Mouse (Mus musculus) left cerebral cortex, postnatal 4 days (tissue): ENCODE measurements around the gene F5. TPM values are rescaled to one million over a fixed set of nuclear protein-coding genes. Genes with fewer than 3 reads are reported as not detected.
A peak's percentile ranks its signal among the peaks of the same experiment; 100 is the strongest.

Source experiments
- DNase-seq: peaks from one replicate; pipeline ENCODE4 v3.0.0-alpha.2; 2022
- intact Hi-C: fragments of 180-260 bp; cut with DNase I; formaldehyde crosslinking; loops from one replicate; pipeline ENCODE4 v1.15.1; 2025
- total RNA-seq, 2 experiments: library from RNA; stranded (reverse); gene quantifications; 2 replicates each; pipeline ENCODE4 v1.2.3; 2021

The F5 gene
- total RNA-seq, 2 experiments from 2014 or later, result 0.14 to 0.24 TPM

GRCm38 (mm10) chr1:164154983-164155382 lies 3.3 kb downstream of the F5 start:
- no peak for DNase-seq
- intact Hi-C loops, result no loop called here

GRCm38 (mm10) chr1:164158571-164158970 lies 6.9 kb downstream of the F5 start:
- intact Hi-C loops, result no loop called here

GRCm38 (mm10) chr1:164159781-164160180 lies 8.1 kb downstream of the F5 start:
- intact Hi-C loops, result no loop called here
- DNase-seq, result no peak

More at GRCm38 (mm10) chr1:164158571-164158970, 6.9 kb downstream of the F5 start:
- DNase-seq, result no peak

GRCm38 (mm10) chr1:164162745-164163144 lies 11.1 kb downstream of the F5 start:
- DNase-seq, result no peak

GRCm38 (mm10) chr1:164168818-164169217 lies 17.2 kb downstream of the F5 start:
- intact Hi-C loops, result no loop called here

More at GRCm38 (mm10) chr1:164162745-164163144, 11.1 kb downstream of the F5 start:
- intact Hi-C loops, result no loop called here

GRCm38 (mm10) chr1:164170434-164170833 lies 18.8 kb downstream of the F5 start:
- DNase-seq, result no peak
- intact Hi-C loops, result no loop called here

More at GRCm38 (mm10) chr1:164168818-164169217, 17.2 kb downstream of the F5 start:
- DNase-seq, result no peak

- no peak for DNase-seq
- intact Hi-C loops, result no loop called here
Measured at GRCm38 (mm10) chr1:164173145-164173544, 21.5 kb downstream of the F5 start.

- intact Hi-C loops, result no loop called here
- DNase-seq, result no peak
Measured at GRCm38 (mm10) chr1:164176856-164177255, 25.2 kb downstream of the F5 start.

- DNase-seq, result no peak
- intact Hi-C loops, result no loop called here
Measured at GRCm38 (mm10) chr1:164178429-164178828, 26.8 kb downstream of the F5 start.

GRCm38 (mm10) chr1:164184142-164184870 lies 32.7 kb downstream of the F5 start:
- intact Hi-C loops, result no loop called here
- DNase-seq, result peak; percentile 56

- DNase-seq, result no peak
- intact Hi-C loops, result no loop called here
Measured at GRCm38 (mm10) chr1:164184871-164185223, 33.2 kb downstream of the F5 start.

GRCm38 (mm10) chr1:164185316-164185715 lies 33.7 kb downstream of the F5 start:
- intact Hi-C loops, result no loop called here

GRCm38 (mm10) chr1:164187002-164187560 lies 35.4 kb downstream of the F5 start:
- DNase-seq, result no peak
- intact Hi-C loops, result no loop called here

More at GRCm38 (mm10) chr1:164185316-164185715, 33.7 kb downstream of the F5 start:
- no peak for DNase-seq

GRCm38 (mm10) chr1:164199551-164199950 lies 47.9 kb downstream of the F5 start:
- no peak for DNase-seq
- intact Hi-C loops, result no loop called here

- intact Hi-C loops, result no loop called here
- DNase-seq, result no peak
Measured at GRCm38 (mm10) chr1:164208437-164208836, 56.8 kb downstream of the F5 start.

- no peak for DNase-seq
- intact Hi-C loops, result no loop called here
Measured at GRCm38 (mm10) chr1:164210899-164211298, 59.3 kb downstream of the F5 start.

- no peak for DNase-seq
- intact Hi-C loops, result no loop called here
Measured at GRCm38 (mm10) chr1:164212686-164213085, 61.0 kb downstream of the F5 start.

- intact Hi-C loops, result no loop called here
- DNase-seq, result no peak
Measured at GRCm38 (mm10) chr1:164214190-164214589, 62.6 kb downstream of the F5 start.

- DNase-seq, result no peak
- intact Hi-C loops, result no loop called here
Measured at GRCm38 (mm10) chr1:164215097-164215496, 63.5 kb downstream of the F5 start.

- intact Hi-C loops, result no loop called here
- no peak for DNase-seq
Measured at GRCm38 (mm10) chr1:164215540-164215939, 63.9 kb downstream of the F5 start.

GRCm38 (mm10) chr1:164217791-164218685 lies 66.4 kb downstream of the F5 start:
- intact Hi-C loops, result no loop called here
- no peak for DNase-seq
